In the genomic region with DNA sequence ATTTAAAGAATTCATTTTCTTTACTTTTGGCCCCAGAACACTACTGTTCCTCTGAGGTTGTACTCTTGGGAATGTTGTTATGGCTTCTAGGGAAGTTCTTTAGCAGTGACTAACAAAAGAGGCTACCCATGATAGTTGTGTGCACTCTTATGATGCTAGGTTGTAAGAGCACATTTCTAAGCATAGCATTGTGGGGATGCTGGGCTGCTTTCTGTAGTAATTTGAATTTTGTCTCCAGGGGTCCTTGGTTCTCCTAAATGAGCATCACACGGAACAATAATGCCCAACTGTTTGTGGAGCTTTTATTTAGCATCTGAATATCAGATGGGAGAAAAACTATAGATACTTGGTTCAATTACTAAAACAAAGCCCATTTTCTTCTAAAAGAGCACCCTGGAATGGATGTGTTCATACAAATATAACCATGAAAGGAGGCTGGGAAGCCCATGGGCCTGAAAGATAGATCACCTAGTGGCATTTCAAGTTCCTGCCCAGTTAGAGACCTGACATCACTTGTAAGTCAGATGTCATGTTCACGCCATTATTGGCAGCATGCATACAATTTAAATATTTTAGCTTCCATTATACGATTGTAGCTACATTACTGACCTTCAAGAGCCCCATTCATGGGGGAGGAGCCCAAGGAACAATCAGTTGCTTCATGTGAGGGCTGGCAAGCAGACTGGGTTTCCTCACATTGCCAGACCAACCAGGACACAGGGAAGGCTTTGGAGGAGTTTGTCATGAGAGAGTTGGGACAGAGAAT, we compare ENCODE assay signal across 12 mouse cellular contexts. TPM values are rescaled to one million over a fixed set of nuclear protein-coding genes. Genes with fewer than 3 reads are reported as not detected.
DNase-seq lines count a peak whose midpoint lies in the region; ATAC-seq lines count a peak whose summit lies in the region.
"Had no signal": no experiment of that assay in that cellular context is flagged by ENCODE, and none has a peak within 500 bp of the region (broad histone marks: within the 10 kb centered on the region; RNA-seq: fewer than 3 reads in every experiment).

No protein-coding gene starts in this region.

- peaks cover 1% of the 10 kb centered on the region; the same call in 1 of the 2 replicates for H3K4me1 ChIP-seq in embryonic facial prominence, embryonic 14.5 days (ENCODE audit: control insufficient read depth, insufficient read depth, low read length)
- peaks cover 21% of the 10 kb centered on the region for H3K4me1 ChIP-seq in hindbrain, embryonic 14.5 days (replicated peaks; ENCODE audit: control insufficient read depth, insufficient read depth, low read length)
- H3K4me1 ChIP-seq in neural tube, embryonic 12.5 days: peaks cover 38% of the 10 kb centered on the region; the same call in 1 of the 2 replicates

- H3K9ac ChIP-seq in embryonic facial prominence, embryonic 14.5 days (ENCODE audit: low read depth, low read length): no peak overlapping the region
- H3K9ac ChIP-seq in hindbrain, embryonic 14.5 days: no peak overlapping the region
- H3K9ac ChIP-seq in neural tube, embryonic 12.5 days: no peak overlapping the region
- H3K9ac ChIP-seq: embryonic facial prominence, embryonic 12.5 days; liver, embryonic 14.5 days had no signal

- no peaks in the 10 kb centered on the region for H3K9me3 ChIP-seq in embryonic facial prominence, embryonic 14.5 days (ENCODE audit: control insufficient read depth, low read length)
- no peaks in the 10 kb centered on the region for H3K9me3 ChIP-seq in hindbrain, embryonic 14.5 days (ENCODE audit: control insufficient read depth, low read length)
- H3K9me3 ChIP-seq in neural tube, embryonic 12.5 days: no peaks in the 10 kb centered on the region
- H3K9me3 ChIP-seq: embryonic facial prominence, embryonic 12.5 days had no signal

- DNase-seq in lung, postnatal 10 days: peak; percentile 38
- DNase-seq in lung, postnatal 4 days: no peak
- peak; percentile 31 for DNase-seq in embryonic facial prominence, embryonic 14.5 days (ENCODE audit: low spot score)
- peak; percentile 65 for DNase-seq in hindbrain, embryonic 14.5 days (ENCODE audit: low spot score)
- no peak for DNase-seq in cerebellum, adult 8-10 months
- no peak for DNase-seq in yolk sac, embryonic 10.5 days (ENCODE audit: low spot score)
- no peak for DNase-seq in spleen, adult 12 weeks (ENCODE audit: low spot score)
- DNase-seq: kidney, postnatal 10 days had no signal

- no peak for ATAC-seq in embryonic facial prominence, embryonic 14.5 days (ENCODE audit: low read depth)
- peak; percentile 87 for ATAC-seq in hindbrain, embryonic 14.5 days (ENCODE audit: low FRiP score)
- peak; percentile 90 for ATAC-seq in neural tube, embryonic 12.5 days (ENCODE audit: low FRiP score, low read depth)

- H3K4me3 ChIP-seq in embryonic facial prominence, embryonic 14.5 days (ENCODE audit: low read depth, low read length): no peak overlapping the region
- H3K4me3 ChIP-seq in hindbrain, embryonic 14.5 days (replicated peaks; ENCODE audit: low read length): no peak overlapping the region
- H3K4me3 ChIP-seq in neural tube, embryonic 12.5 days: no peak overlapping the region
- H3K4me3 ChIP-seq: embryonic facial prominence, embryonic 12.5 days; myocyte had no signal

- 50% methylated on average over 3 of the region's 3 CpGs for WGBS in embryonic facial prominence, embryonic 14.5 days
- 10% methylated on average over 3 of the region's 3 CpGs for WGBS in hindbrain, embryonic 14.5 days
- 21% methylated on average over 3 of the region's 3 CpGs for WGBS in neural tube, embryonic 12.5 days

- H3K4me2 ChIP-seq in embryonic facial prominence, embryonic 14.5 days (ENCODE audit: low read depth, low read length): no peak overlapping the region
- no peak overlapping the region for H3K4me2 ChIP-seq in hindbrain, embryonic 14.5 days (replicated peaks)
- no peak overlapping the region for H3K4me2 ChIP-seq in neural tube, embryonic 12.5 days (replicated peaks)
- H3K4me2 ChIP-seq: embryonic facial prominence, embryonic 12.5 days had no signal

- no peaks in the 10 kb centered on the region for H3K36me3 ChIP-seq in embryonic facial prominence, embryonic 14.5 days (ENCODE audit: control insufficient read depth, insufficient read depth, low read length)
- H3K36me3 ChIP-seq in hindbrain, embryonic 14.5 days (replicated peaks; ENCODE audit: control insufficient read depth, insufficient read depth): no peaks in the 10 kb centered on the region
- H3K36me3 ChIP-seq in neural tube, embryonic 12.5 days: peaks cover 7% of the 10 kb centered on the region; the same call in 1 of the 2 replicates
- H3K36me3 ChIP-seq: embryonic facial prominence, embryonic 12.5 days had no signal

- H3K27me3 ChIP-seq in embryonic facial prominence, embryonic 14.5 days (replicated peaks; ENCODE audit: control insufficient read depth, insufficient read depth, low read length): peaks cover 9% of the 10 kb centered on the region
- no peaks in the 10 kb centered on the region; the same call in 1 of the 2 replicates for H3K27me3 ChIP-seq in hindbrain, embryonic 14.5 days (ENCODE audit: control insufficient read depth, insufficient read depth, low read length)
- H3K27me3 ChIP-seq in neural tube, embryonic 12.5 days (replicated peaks): no peaks in the 10 kb centered on the region

- no peak overlapping the region for H3K27ac ChIP-seq in embryonic facial prominence, embryonic 14.5 days (replicated peaks; ENCODE audit: low read depth, low read length)
- peak overlapping the region; percentile 49; the same call in 1 of the 2 replicates for H3K27ac ChIP-seq in hindbrain, embryonic 14.5 days
- no peak overlapping the region for H3K27ac ChIP-seq in neural tube, embryonic 12.5 days
- H3K27ac ChIP-seq: embryonic facial prominence, embryonic 12.5 days; liver, embryonic 14.5 days had no signal

RNA-seq across cellular contexts. Expression of a gene that starts 6.5 kb away (rescaled TPM):
- 6.7 and 7.1 TPM in 2 replicates for polyA plus RNA-seq in embryonic facial prominence, embryonic 14.5 days (2014; fragmentation: Nextera tagmentation; extraction: Ambion mirVana)
- polyA plus RNA-seq in hindbrain, embryonic 14.5 days (2014; fragmentation: Nextera tagmentation; extraction: Ambion mirVana): 8.6 and 10.7 TPM in 2 replicates
- 11.7 and 12.0 TPM in 2 replicates for polyA plus RNA-seq in neural tube, embryonic 12.5 days (2016; fragmentation: Nextera tagmentation; extraction: Ambion mirVana)

Comparison
In these comparisons a context has a peak if more than half of its experiments do, and no peak if none do; other contexts are left out.
1. DNase-seq: peak in lung, postnatal 10 days (single experiment), embryonic facial prominence, embryonic 14.5 days (single experiment) and hindbrain, embryonic 14.5 days (single experiment); none in lung, postnatal 4 days (0 of 2), cerebellum, adult 8-10 months (single experiment), yolk sac, embryonic 10.5 days (single experiment) and spleen, adult 12 weeks (single experiment).